In genomic region chr16:91767165-91767701, GRCm38 (mm10) we compare ENCODE assay signal across 9 mouse cellular contexts. TPM values are rescaled to one million over a fixed set of nuclear protein-coding genes. Genes with fewer than 3 reads are reported as not detected.
DNase-seq lines count a peak whose midpoint lies in the region; ATAC-seq lines count a peak whose summit lies in the region.
"Had no signal": no experiment of that assay in that cellular context is flagged by ENCODE, and none has a peak within 500 bp of the region (broad histone marks: within the 10 kb centered on the region; RNA-seq: fewer than 3 reads in every experiment).

No protein-coding gene starts in this region.

- H3K9ac ChIP-seq in heart, embryonic 12.5 days: no peak overlapping the region

- no peak overlapping the region for H3K4me3 ChIP-seq in heart, embryonic 12.5 days

- WGBS in heart, embryonic 12.5 days: 74% methylated on average over 11 of the region's 11 CpGs

- H3K9me3 ChIP-seq in heart, embryonic 12.5 days (replicated peaks): no peaks in the 10 kb centered on the region

- H3K27ac ChIP-seq in heart, embryonic 12.5 days (ENCODE audit: poor library complexity, severe bottlenecking): no peak overlapping the region; the same call in 1 of the 2 replicates

- no peaks in the 10 kb centered on the region for H3K36me3 ChIP-seq in heart, embryonic 12.5 days

- H3K4me2 ChIP-seq in heart, embryonic 12.5 days: no peak overlapping the region

- intact Hi-C loops in gastrocnemius, postnatal 14 days (cut with DNase I; ENCODE audit: low total_unique reads): no loop called here

- no peaks in the 10 kb centered on the region for H3K27me3 ChIP-seq in heart, embryonic 12.5 days (replicated peaks)
- H3K27me3 ChIP-seq: CH12.LX had no signal

- peak; percentile 80 to 82 for DNase-seq in heart, adult 18-20 months
- peak; percentile 34 for DNase-seq in thymus, postnatal 4 days
- DNase-seq in thymus, postnatal 10 days (ENCODE audit: low spot score in 2 of 2): no peak
- DNase-seq in gastrocnemius, postnatal 14 days: peak; percentile 56
- DNase-seq in ovary, adult 18-20 months (ENCODE audit: low spot score): no peak
- DNase-seq in urinary bladder, adult 2 months (ENCODE audit: low spot score): no peak
- no peak for DNase-seq in thymus, postnatal 0 days (ENCODE audit: low spot score)

- ATAC-seq in heart, embryonic 12.5 days (ENCODE audit: insufficient number of reproducible peaks, low FRiP score): no peak

- H3K4me1 ChIP-seq in heart, embryonic 12.5 days (replicated peaks): peaks cover 72% of the 10 kb centered on the region

RNA-seq across cellular contexts. Expression of gene Itsn1, which starts 38.2 kb away (rescaled TPM):
- total RNA-seq in heart, adult 18-20 months (2021): 10 to 100 TPM; 50.2 to 53.6 TPM
- polyA plus RNA-seq in heart, embryonic 12.5 days (2016; fragmentation: Nextera tagmentation; extraction: Ambion mirVana): 29.7 and 31.2 TPM in 2 replicates
- total RNA-seq in gastrocnemius, postnatal 14 days (2021): 10 to 100 TPM; 45.6 to 52.0 TPM
- polyA plus RNA-seq in urinary bladder, adult 2 months (2012; rRNA removed): 26.0 and 35.3 TPM in 2 replicates
- 2.7 and 3.0 TPM in 2 replicates for polyA plus RNA-seq in thymus, postnatal 0 days (2015; fragmentation: Nextera tagmentation; extraction: Ambion mirVana)

RNA-seq across cellular contexts. Expression of gene Cryzl1, which starts 38.5 kb away (rescaled TPM):
- total RNA-seq in heart, adult 18-20 months (2021): 10 to 100 TPM; 23.0 to 25.0 TPM
- 48.2 and 54.5 TPM in 2 replicates for polyA plus RNA-seq in heart, embryonic 12.5 days (2016; fragmentation: Nextera tagmentation; extraction: Ambion mirVana)
- 10 to 100 TPM; 13.3 to 13.8 TPM for total RNA-seq in gastrocnemius, postnatal 14 days (2021)
- 53.7 and 66.1 TPM in 2 replicates for polyA plus RNA-seq in urinary bladder, adult 2 months (2012; rRNA removed)
- 27.0 and 28.0 TPM in 2 replicates for polyA plus RNA-seq in thymus, postnatal 0 days (2015; fragmentation: Nextera tagmentation; extraction: Ambion mirVana)

Comparison
In these comparisons a context has a peak if more than half of its experiments do, and no peak if none do; other contexts are left out.
1. DNase-seq: peak in heart, adult 18-20 months (2 of 2), thymus, postnatal 4 days (single experiment) and gastrocnemius, postnatal 14 days (single experiment); none in thymus, postnatal 10 days (0 of 2), ovary, adult 18-20 months (single experiment), urinary bladder, adult 2 months (single experiment) and thymus, postnatal 0 days (single experiment).